Mouse (Mus musculus) E14TG2a.4 (cell line): ENCODE results near the gene Reep6.

Experiments used
- H3K27me3 ChIP-seq: 2 replicates; pipeline ENCODE4 v1.6.1; 2014; ENCODE audit warnings: low read length, control low read depth; ENCODE audit not compliant: insufficient read depth
- H3K36me3 ChIP-seq: 2 replicates; pipeline ENCODE4 v1.6.1; 2014; ENCODE audit warnings: low read length, control low read depth; ENCODE audit not compliant: insufficient read depth
- H3K4me1 ChIP-seq: replicated peaks from 2 replicates; pipeline ENCODE4 v1.6.1; 2014; ENCODE audit warnings: low read depth, low read length, control low read depth
- H3K4me3 ChIP-seq: replicated peaks from 2 replicates; pipeline ENCODE4 v1.5.1; 2014; ENCODE audit warnings: mild to moderate bottlenecking, low read length
- H3K9me3 ChIP-seq: 2 replicates; pipeline ENCODE4 v1.6.1; 2014; ENCODE audit warnings: low read length, control low read depth
- CTCF ChIP-seq: conservative IDR thresholded peaks from 2 replicates; pipeline ENCODE4 v1.5.1; 2014; ENCODE audit warnings: low read length
- NANOG ChIP-seq: IDR thresholded peaks from 2 replicates; pipeline ENCODE4 v1.6.1; 2014; ENCODE audit warnings: borderline replicate concordance, low read length, mixed read lengths
- POU5F1 ChIP-seq: IDR thresholded peaks from 2 replicates; pipeline ENCODE4 v1.6.1; 2014; ENCODE audit warnings: low read length, borderline replicate concordance

Reep6 gene

GRCm38 (mm10) chr10:80292251-80293146 is 37.3 kb upstream of the Reep6 start, which contains the start of gene Rps15:
Rps15 (plus strand) TSS chr10:80292453.
- TF ChIP-seq CTCF (no peak), POU5F1 (no peak), NANOG (no peak; the same call in 1 of the 2 replicates)
- peak within 1 kb of the TSS; percentile 99 for H3K4me3 ChIP-seq
- H3K36me3 ChIP-seq = peaks cover 43% of the 10 kb centered on the region
- H3K9me3 ChIP-seq = no peaks in the 10 kb centered on the region
- peaks cover 75% of the 10 kb centered on the region for H3K4me1 ChIP-seq
- peaks cover 7% of the 10 kb centered on the region for H3K27me3 ChIP-seq

GRCm38 (mm10) chr10:80293325-80293724 is 36.4 kb upstream of the Reep6 start:
- Histone ChIP-seq H3K4me1 (peaks cover 72% of the 10 kb centered on the region), H3K27me3 (peaks cover 15% of the 10 kb centered on the region), H3K9me3 (no peaks in the 10 kb centered on the region), H3K4me3 (peak overlapping the region; percentile 99), H3K36me3 (peaks cover 36% of the 10 kb centered on the region)
- TF ChIP-seq NANOG (no peak), CTCF (no peak), POU5F1 (no peak)

- peaks cover 70% of the 10 kb centered on the region for H3K4me1 ChIP-seq
- TF ChIP-seq CTCF (no peak), NANOG (no peak), POU5F1 (no peak)
- peaks cover 25% of the 10 kb centered on the region for H3K27me3 ChIP-seq
Measured at GRCm38 (mm10) chr10:80294311-80294710, 35.4 kb upstream of the Reep6 start.

GRCm38 (mm10) chr10:80294788-80295303 is 34.9 kb upstream of the Reep6 start:
- Histone ChIP-seq H3K4me1 (peaks cover 75% of the 10 kb centered on the region), H3K27me3 (peaks cover 31% of the 10 kb centered on the region), H3K9me3 (no peaks in the 10 kb centered on the region), H3K36me3 (peaks cover 26% of the 10 kb centered on the region), H3K4me3 (peak overlapping the region; percentile 99)
- TF ChIP-seq POU5F1 = no peak

More at GRCm38 (mm10) chr10:80294311-80294710, 35.4 kb upstream of the Reep6 start:
- Histone ChIP-seq H3K9me3 (no peaks in the 10 kb centered on the region), H3K4me3 (peak overlapping the region; percentile 99), H3K36me3 (peaks cover 26% of the 10 kb centered on the region)

- H3K27me3 ChIP-seq = peaks cover 40% of the 10 kb centered on the region
- no peaks in the 10 kb centered on the region for H3K9me3 ChIP-seq
- peak within 1 kb of the TSS; percentile 99 for H3K4me3 ChIP-seq
- H3K4me1 ChIP-seq = peaks cover 76% of the 10 kb centered on the region
- H3K36me3 ChIP-seq = peaks cover 26% of the 10 kb centered on the region
- TF ChIP-seq POU5F1 (no peak), CTCF (no peak; the same call in 1 of the 2 replicates), NANOG (no peak)
Measured at GRCm38 (mm10) chr10:80295618-80296425, 33.9 kb upstream of the Reep6 start, which contains the start of gene Apc2. Apc2 (plus strand) TSS chr10:80295977.

GRCm38 (mm10) chr10:80296824-80297223 is 32.9 kb upstream of the Reep6 start:
- peaks cover 26% of the 10 kb centered on the region for H3K36me3 ChIP-seq
- H3K9me3 ChIP-seq = no peaks in the 10 kb centered on the region
- peak overlapping the region; percentile 69 for H3K4me3 ChIP-seq
- TF ChIP-seq CTCF (no peak), POU5F1 (no peak), NANOG (no peak)
- peaks cover 50% of the 10 kb centered on the region for H3K27me3 ChIP-seq
- H3K4me1 ChIP-seq = peaks cover 72% of the 10 kb centered on the region

GRCm38 (mm10) chr10:80297526-80298133 is 32.1 kb upstream of the Reep6 start:
- peaks cover 78% of the 10 kb centered on the region for H3K4me1 ChIP-seq
- peaks cover 25% of the 10 kb centered on the region for H3K36me3 ChIP-seq
- peak overlapping the region; percentile 69; the same call in 1 of the 2 replicates for H3K4me3 ChIP-seq
- peaks cover 55% of the 10 kb centered on the region for H3K27me3 ChIP-seq
- TF ChIP-seq CTCF (no peak), NANOG (no peak), POU5F1 (no peak)
- no peaks in the 10 kb centered on the region for H3K9me3 ChIP-seq
